Mouse (Mus musculus): ENCODE results near the gene Rasal3. TPM values are rescaled to one million over a fixed set of nuclear protein-coding genes. Genes with fewer than 3 reads are reported as not detected.

Gene Rasal3
- polyA plus RNA-seq (2015; fragmentation: Nextera tagmentation; extraction: Ambion mirVana), result 0.57 and 0.73 TPM in 2 replicates

DNA sequence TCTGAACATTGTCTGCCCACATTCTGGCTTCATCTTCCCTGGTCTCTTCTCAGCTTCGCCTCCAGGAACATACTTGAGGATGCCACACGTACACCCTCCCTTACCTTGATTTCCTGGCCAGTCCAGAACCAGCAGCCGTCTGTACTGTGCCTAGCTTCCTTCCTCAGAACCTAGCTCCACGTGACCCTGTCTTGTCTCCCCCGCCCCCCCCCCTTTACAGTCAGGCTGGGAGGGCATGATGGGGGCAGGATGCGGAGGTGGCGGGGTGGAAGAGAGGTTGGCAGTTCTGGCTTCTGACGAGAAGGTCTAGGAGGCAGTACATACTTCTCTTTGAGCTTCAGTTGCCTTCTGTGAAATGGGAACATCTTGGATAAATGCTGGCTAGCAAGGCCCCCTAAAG, at the start of gene Rasal3:
Gene Rasal3, minus strand, starts transcription at position 167 of the 400 bp plus-strand sequence.
- peaks cover 7% of the 10 kb centered on the region; the same call in 1 of the 2 replicates for H3K27me3 ChIP-seq (replicated peaks; ENCODE audit: control insufficient read depth, insufficient read depth, low read length)
- no peaks in the 10 kb centered on the region for H3K36me3 ChIP-seq (ENCODE audit: control insufficient read depth, insufficient read depth)
- no peak within 1 kb of the TSS for H3K27ac ChIP-seq (ENCODE audit: low read length)
- no peak within 1 kb of the TSS for H3K4me2 ChIP-seq (ENCODE audit: low read length)
- no peak within 1 kb of the TSS for H3K9ac ChIP-seq (replicated peaks; ENCODE audit: low read depth, low read length)
- no peak within 1 kb of the TSS for H3K4me3 ChIP-seq (replicated peaks; ENCODE audit: low read length)
- 85% methylated on average over 8 of the region's 8 CpGs for WGBS
- H3K4me1 ChIP-seq (replicated peaks; ENCODE audit: control insufficient read depth, insufficient read depth, low read length), result no peaks in the 10 kb centered on the region
- no peak for ATAC-seq
- H3K9me3 ChIP-seq (ENCODE audit: control insufficient read depth, low read length), result no peaks in the 10 kb centered on the region

DNA sequence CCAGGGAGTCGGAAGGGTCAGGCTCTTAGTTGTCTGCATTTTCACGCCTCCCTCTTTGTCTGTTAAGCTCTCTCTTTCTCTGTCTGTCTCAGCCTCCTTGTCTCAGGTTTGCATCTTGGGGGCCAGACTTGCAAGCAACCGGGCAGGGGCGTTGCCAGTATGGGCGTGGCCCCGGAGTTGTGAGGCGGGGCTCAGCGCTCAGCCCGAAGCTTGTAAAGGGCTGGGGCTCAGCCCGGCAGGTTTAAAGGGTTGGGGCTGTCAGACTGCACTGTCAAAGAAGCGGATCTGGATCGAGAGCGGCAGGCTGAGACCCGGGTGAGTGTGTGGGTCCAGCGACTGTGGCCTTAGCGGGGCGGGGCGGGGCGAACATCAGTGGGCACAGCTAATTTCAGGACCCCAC, 49.1 kb upstream of the Rasal3 start, which contains the start of gene Cyp4f39:
Gene Cyp4f39, plus strand, starts transcription at position 242 of the 400 bp plus-strand sequence.
- Histone ChIP-seq H3K27me3 (replicated peaks; ENCODE audit: control insufficient read depth, insufficient read depth, low read length) (peaks cover 10% of the 10 kb centered on the region), H3K9ac (replicated peaks; ENCODE audit: low read depth, low read length) (0 out of 2 replicates have a peak within 1 kb of the TSS, but pooled peaks have one; percentile 19), H3K4me2 (ENCODE audit: low read length) (peak within 1 kb of the TSS; percentile 50), H3K4me3 (replicated peaks; ENCODE audit: low read length) (peak within 1 kb of the TSS; percentile 27), H3K4me1 (replicated peaks; ENCODE audit: control insufficient read depth, insufficient read depth, low read length) (peaks cover 6% of the 10 kb centered on the region; the same call in 1 of the 2 replicates), H3K9me3 (ENCODE audit: control insufficient read depth, low read length) (no peaks in the 10 kb centered on the region), H3K36me3 (ENCODE audit: control insufficient read depth, insufficient read depth) (no peaks in the 10 kb centered on the region), H3K27ac (ENCODE audit: low read length) (no peak within 1 kb of the TSS)
- 0% methylated on average over 19 of the region's 19 CpGs for WGBS
- ATAC-seq, result no peak

DNA sequence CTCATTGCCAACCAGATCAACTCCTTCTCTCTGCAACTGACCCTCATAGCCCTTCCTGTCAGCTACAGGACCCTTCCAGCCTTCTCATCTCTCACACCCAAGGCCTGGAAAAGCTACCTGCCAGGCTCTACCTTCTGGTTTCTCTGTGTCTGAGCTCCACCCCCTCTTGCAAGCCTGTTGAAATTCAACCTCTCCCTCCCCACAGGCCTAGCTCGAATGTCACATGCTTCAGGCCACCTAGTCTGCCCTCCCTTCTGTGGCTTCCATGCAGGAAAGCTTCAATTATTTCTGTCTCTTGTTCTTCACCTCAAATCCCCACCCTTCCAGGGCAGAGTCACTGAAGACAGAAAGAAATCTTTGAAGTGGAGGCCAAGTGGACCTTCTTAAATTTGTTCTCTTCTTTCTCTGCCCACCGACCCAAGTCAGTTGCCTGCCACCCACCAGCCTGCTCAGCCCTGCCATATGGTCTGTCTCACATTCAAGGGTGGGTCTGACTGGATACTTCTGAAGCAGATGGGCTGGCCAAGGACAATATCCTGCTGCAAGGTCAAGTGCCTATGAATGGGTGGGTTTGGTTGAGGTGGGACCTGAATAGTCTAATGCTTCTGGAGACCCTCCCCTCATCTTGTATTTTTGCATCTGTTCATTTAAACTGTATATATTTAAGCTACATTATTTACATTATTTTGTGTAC, 47.6 kb upstream of the Rasal3 start:
- 66% methylated on average over 2 of the region's 2 CpGs for whole genome bisulfite sequencing
- H3K27me3 ChIP-seq (replicated peaks; ENCODE audit: control insufficient read depth, insufficient read depth, low read length), result peaks cover 10% of the 10 kb centered on the region
- peaks cover 6% of the 10 kb centered on the region; the same call in 1 of the 2 replicates for H3K4me1 ChIP-seq (replicated peaks; ENCODE audit: control insufficient read depth, insufficient read depth, low read length)
- no peak overlapping the region for H3K27ac ChIP-seq (ENCODE audit: low read length)
- no peaks in the 10 kb centered on the region for H3K9me3 ChIP-seq (ENCODE audit: control insufficient read depth, low read length)
- H3K9ac ChIP-seq (replicated peaks; ENCODE audit: low read depth, low read length), result no peak overlapping the region
- H3K4me3 ChIP-seq (replicated peaks; ENCODE audit: low read length), result no peak overlapping the region
- H3K4me2 ChIP-seq (ENCODE audit: low read length), result no peak overlapping the region
- no peaks in the 10 kb centered on the region for H3K36me3 ChIP-seq (ENCODE audit: control insufficient read depth, insufficient read depth)
- ATAC-seq, result no peak

- Histone ChIP-seq H3K4me2 (ENCODE audit: low read length) (no peak overlapping the region), H3K9me3 (ENCODE audit: control insufficient read depth, low read length) (no peaks in the 10 kb centered on the region), H3K27ac (ENCODE audit: low read length) (no peak overlapping the region), H3K9ac (replicated peaks; ENCODE audit: low read depth, low read length) (no peak overlapping the region), H3K36me3 (ENCODE audit: control insufficient read depth, insufficient read depth) (no peaks in the 10 kb centered on the region), H3K27me3 (replicated peaks; ENCODE audit: control insufficient read depth, insufficient read depth, low read length) (peaks cover 9% of the 10 kb centered on the region), H3K4me1 (replicated peaks; ENCODE audit: control insufficient read depth, insufficient read depth, low read length) (peaks cover 6% of the 10 kb centered on the region; the same call in 1 of the 2 replicates), H3K4me3 (replicated peaks; ENCODE audit: low read length) (no peak overlapping the region)
- ATAC-seq, result no peak
- WGBS, result 93% methylated on average over 1 of the region's 1 CpGs
Measured at GRCm38 (mm10) chr17:32449042-32449441, 45.7 kb upstream of the Rasal3 start.

DNA sequence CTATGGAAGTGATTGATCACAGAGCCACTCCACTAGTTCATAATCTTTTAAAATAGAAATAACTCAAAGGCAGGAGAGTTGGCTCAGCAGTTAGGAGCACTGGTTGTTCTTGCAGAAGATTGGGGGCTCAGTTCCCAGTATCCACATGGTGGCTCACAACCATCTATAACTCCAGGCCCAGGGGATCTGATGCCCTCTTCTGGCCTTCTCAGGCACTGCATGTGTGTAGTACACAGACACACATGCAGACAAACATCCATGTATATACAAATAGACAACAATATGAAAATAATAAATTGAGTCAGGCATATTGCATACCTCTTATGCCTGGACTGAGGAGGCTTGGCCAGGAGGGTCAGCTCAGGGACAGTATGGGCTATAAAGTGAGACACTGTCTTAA, 43.8 kb upstream of the Rasal3 start:
- no peaks in the 10 kb centered on the region for H3K27me3 ChIP-seq (replicated peaks; ENCODE audit: control insufficient read depth, insufficient read depth, low read length)
- no peak overlapping the region for H3K27ac ChIP-seq (ENCODE audit: low read length)
- no peaks in the 10 kb centered on the region for H3K36me3 ChIP-seq (ENCODE audit: control insufficient read depth, insufficient read depth)
- no peak overlapping the region for H3K4me2 ChIP-seq (ENCODE audit: low read length)
- no peak for ATAC-seq
- H3K9ac ChIP-seq (replicated peaks; ENCODE audit: low read depth, low read length), result no peak overlapping the region
- no peaks in the 10 kb centered on the region for H3K9me3 ChIP-seq (ENCODE audit: control insufficient read depth, low read length)
- H3K4me1 ChIP-seq (replicated peaks; ENCODE audit: control insufficient read depth, insufficient read depth, low read length), result no peaks in the 10 kb centered on the region
- no peak overlapping the region for H3K4me3 ChIP-seq (replicated peaks; ENCODE audit: low read length)

GRCm38 (mm10) chr17:32445016-32445415, 41.6 kb upstream of the Rasal3 start:
- no peaks in the 10 kb centered on the region for H3K27me3 ChIP-seq (replicated peaks; ENCODE audit: control insufficient read depth, insufficient read depth, low read length)
- no peak for ATAC-seq
- H3K4me3 ChIP-seq (replicated peaks; ENCODE audit: low read length), result no peak overlapping the region
- no peak overlapping the region for H3K9ac ChIP-seq (replicated peaks; ENCODE audit: low read depth, low read length)
- H3K36me3 ChIP-seq (ENCODE audit: control insufficient read depth, insufficient read depth), result no peaks in the 10 kb centered on the region
- no peaks in the 10 kb centered on the region for H3K4me1 ChIP-seq (replicated peaks; ENCODE audit: control insufficient read depth, insufficient read depth, low read length)
- WGBS, result 83% methylated on average over 5 of the region's 5 CpGs
- H3K27ac ChIP-seq (ENCODE audit: low read length), result no peak overlapping the region
- no peaks in the 10 kb centered on the region for H3K9me3 ChIP-seq (ENCODE audit: control insufficient read depth, low read length)
- H3K4me2 ChIP-seq (ENCODE audit: low read length), result no peak overlapping the region

- ATAC-seq, result no peak
Measured at GRCm38 (mm10) chr17:32443245-32443644, 39.9 kb upstream of the Rasal3 start.

GRCm38 (mm10) chr17:32437106-32437505, 33.7 kb upstream of the Rasal3 start:
- ATAC-seq, result no peak
- H3K9ac ChIP-seq (replicated peaks; ENCODE audit: low read depth, low read length), result no peak overlapping the region
- no peaks in the 10 kb centered on the region for H3K27me3 ChIP-seq (replicated peaks; ENCODE audit: control insufficient read depth, insufficient read depth, low read length)
- 94% methylated on average over 4 of the region's 4 CpGs for WGBS
- no peak overlapping the region for H3K4me3 ChIP-seq (replicated peaks; ENCODE audit: low read length)
- H3K4me1 ChIP-seq (replicated peaks; ENCODE audit: control insufficient read depth, insufficient read depth, low read length), result no peaks in the 10 kb centered on the region
- no peaks in the 10 kb centered on the region for H3K9me3 ChIP-seq (ENCODE audit: control insufficient read depth, low read length)
- H3K36me3 ChIP-seq (ENCODE audit: control insufficient read depth, insufficient read depth), result no peaks in the 10 kb centered on the region
- no peak overlapping the region for H3K4me2 ChIP-seq (ENCODE audit: low read length)
- H3K27ac ChIP-seq (ENCODE audit: low read length), result no peak overlapping the region

More at GRCm38 (mm10) chr17:32443245-32443644, 39.9 kb upstream of the Rasal3 start:
- Histone ChIP-seq H3K27me3 (replicated peaks; ENCODE audit: control insufficient read depth, insufficient read depth, low read length) (no peaks in the 10 kb centered on the region), H3K4me2 (ENCODE audit: low read length) (no peak overlapping the region), H3K4me1 (replicated peaks; ENCODE audit: control insufficient read depth, insufficient read depth, low read length) (no peaks in the 10 kb centered on the region), H3K9me3 (ENCODE audit: control insufficient read depth, low read length) (no peaks in the 10 kb centered on the region), H3K36me3 (ENCODE audit: control insufficient read depth, insufficient read depth) (no peaks in the 10 kb centered on the region), H3K9ac (replicated peaks; ENCODE audit: low read depth, low read length) (no peak overlapping the region), H3K27ac (ENCODE audit: low read length) (no peak overlapping the region), H3K4me3 (replicated peaks; ENCODE audit: low read length) (no peak overlapping the region)
- WGBS, result 78% methylated on average over 6 of the region's 6 CpGs

DNA sequence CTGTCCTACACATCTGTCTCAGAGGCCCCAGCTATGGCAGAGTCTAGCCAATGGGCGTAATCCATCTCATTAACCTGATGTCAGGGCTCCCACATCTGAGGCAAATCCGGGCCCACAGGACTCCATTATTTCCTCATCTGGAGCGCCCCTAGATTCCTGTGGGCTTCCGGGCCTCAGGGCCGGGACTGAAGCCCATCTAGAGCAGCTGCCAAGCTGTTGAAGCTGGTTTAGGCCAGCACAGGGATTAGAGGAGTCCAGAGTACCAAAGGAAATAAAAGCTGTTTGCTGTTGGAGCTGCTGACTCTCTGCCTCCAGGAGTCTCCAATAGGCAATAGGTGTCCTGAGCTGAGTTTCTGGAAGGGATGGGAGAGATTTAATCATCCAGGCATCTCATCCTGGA, 31.8 kb upstream of the Rasal3 start:
- Histone ChIP-seq H3K27ac (ENCODE audit: low read length) (no peak overlapping the region), H3K9me3 (ENCODE audit: control insufficient read depth, low read length) (no peaks in the 10 kb centered on the region), H3K27me3 (replicated peaks; ENCODE audit: control insufficient read depth, insufficient read depth, low read length) (no peaks in the 10 kb centered on the region), H3K4me3 (replicated peaks; ENCODE audit: low read length) (no peak overlapping the region), H3K4me2 (ENCODE audit: low read length) (no peak overlapping the region), H3K9ac (replicated peaks; ENCODE audit: low read depth, low read length) (no peak overlapping the region), H3K4me1 (replicated peaks; ENCODE audit: control insufficient read depth, insufficient read depth, low read length) (no peaks in the 10 kb centered on the region), H3K36me3 (ENCODE audit: control insufficient read depth, insufficient read depth) (no peaks in the 10 kb centered on the region)
- 61% methylated on average over 5 of the region's 5 CpGs for WGBS
- no peak for ATAC-seq
